Mouse (Mus musculus) liver, adult 2 months (tissue): ENCODE data around the gene Cdc42bpa.

Experiments used
- CTCF ChIP-seq: fragments of 200-500 bp; IDR thresholded peaks from 2 replicates; pipeline ENCODE4 v1.5.1; 2011; ENCODE audit warnings: low read depth, low read length, control low read depth
- POLR2A ChIP-seq: fragments of 200-500 bp; IDR thresholded peaks from 2 replicates; pipeline ENCODE4 v1.6.1; 2011; ENCODE audit warnings: low read length, control low read depth; ENCODE audit not compliant: insufficient read depth; ENCODE audit errors: extremely low read depth

DNA sequence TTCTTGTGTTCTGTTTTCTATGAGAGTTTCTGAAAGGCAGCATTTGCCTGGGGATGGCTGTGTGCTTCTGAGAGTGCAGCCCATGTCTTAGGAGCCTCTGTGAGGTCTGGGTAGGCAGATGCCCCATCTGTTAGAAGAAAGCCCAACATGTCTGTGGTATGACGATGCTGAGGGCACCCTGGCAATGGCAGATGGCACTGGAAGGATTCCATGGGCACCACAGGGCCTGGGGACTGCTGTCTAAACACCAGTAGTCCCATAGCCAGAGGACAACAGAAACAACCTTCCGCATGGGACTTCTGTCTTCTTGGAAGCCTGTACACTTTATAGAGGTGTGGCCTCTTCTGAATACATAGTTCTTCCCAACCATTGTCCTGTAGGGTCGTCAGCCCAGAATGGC, 200.9 kb downstream of the Cdc42bpa start:
- TF ChIP-seq CTCF (no peak), POLR2A (no peak)
